Mouse (Mus musculus) yolk sac, embryonic 10.5 days (tissue): Measurements from ENCODE around the gene Olfr714.
"Not testable (repeated sequence)": the region's sequence is repeated elsewhere in the genome, so short reads cannot be mapped to it uniquely, and the experiment has no call there.

Experiments
- DNase-seq: peaks from one replicate; pipeline ENCODE4 v3.0.0-alpha.2; 2017; ENCODE audit warnings: low spot score

The Olfr714 gene

GRCm38 (mm10) chr7:107070681-107071080, at the start of gene Olfr714:
Gene Olfr714 (plus strand): TSS chr7:107070981.
- no peak for DNase-seq

- DNase-seq = no peak
Observed at GRCm38 (mm10) chr7:107030874-107031273, 39.9 kb upstream of the Olfr714 start, which contains the start of gene Olfr713. Gene Olfr713 (plus strand): TSS chr7:107031174.

- DNase-seq = no peak
Observed at GRCm38 (mm10) chr7:107039934-107040563, 30.7 kb upstream of the Olfr714 start.

GRCm38 (mm10) chr7:107043136-107043535, 27.6 kb upstream of the Olfr714 start:
- no peak for DNase-seq

GRCm38 (mm10) chr7:107044407-107044806, 26.4 kb upstream of the Olfr714 start:
- DNase-seq = no peak

GRCm38 (mm10) chr7:107045833-107046232, 24.9 kb upstream of the Olfr714 start:
- peak; percentile 9 for DNase-seq

- DNase-seq = no peak
Observed at GRCm38 (mm10) chr7:107047578-107047977, 23.2 kb upstream of the Olfr714 start.

- DNase-seq = no peak
Observed at GRCm38 (mm10) chr7:107092920-107093319, 22.1 kb downstream of the Olfr714 start, which contains the start of gene Olfr17. Gene Olfr17 (plus strand): TSS chr7:107093220.

- not testable (repeated sequence) for DNase-seq
Observed at GRCm38 (mm10) chr7:107110269-107110668, 39.5 kb downstream of the Olfr714 start, which contains the start of gene Olfr715b. Gene Olfr715b (minus strand): TSS chr7:107110369.
